Mouse (Mus musculus): ENCODE results near the gene Stx11. TPM values are rescaled to one million over a fixed set of nuclear protein-coding genes. Genes with fewer than 3 reads are reported as not detected.
A peak's percentile ranks its signal among the peaks of the same experiment; 100 is the strongest.

The Stx11 gene
- total and polyA plus RNA-seq, 3 experiments = 1.9 to 2.9 TPM; not detected in 1

DNA sequence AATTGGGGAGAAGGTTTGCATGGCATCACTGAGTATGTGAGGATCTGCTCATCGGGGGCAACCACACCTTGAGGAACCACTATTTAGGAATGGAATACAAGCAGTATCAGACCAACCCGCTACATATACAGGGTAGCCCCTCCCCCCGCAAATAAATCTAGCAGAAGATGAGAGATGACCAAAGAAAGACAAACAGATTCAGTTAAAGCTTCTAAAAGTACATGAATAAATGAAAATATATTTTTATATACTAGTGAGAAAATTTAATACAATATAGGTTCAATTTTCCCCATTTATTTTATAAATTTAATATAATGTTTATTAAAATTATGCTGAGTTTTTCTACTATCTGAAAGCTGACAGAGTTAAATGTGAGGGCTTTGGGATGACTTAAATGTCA, 40.9 kb upstream of the Stx11 start, which contains the start of gene Sf3b5:
Gene Sf3b5 (plus strand): TSS at position 301 of the 400 bp plus-strand sequence.
- TF ChIP-seq SIN3A (IDR thresholded peaks at IDR 0.05; ENCODE audit: low read length) = no peak
- no peak for TF ChIP-seq USF1 (IDR thresholded peaks at IDR 0.05; ENCODE audit: low read depth, low read length)
- TF ChIP-seq RAD21 (IDR thresholded peaks at IDR 0.05; ENCODE audit: low read depth, low read length) = no peak
- TF ChIP-seq CHD1 (IDR thresholded peaks at IDR 0.05; ENCODE audit: low read depth, low read length) = no peak
- Histone ChIP-seq H3K9ac (ENCODE audit: control insufficient read depth, low read depth, low read length, poor library complexity, severe bottlenecking) (no peak within 1 kb of the TSS), H3K9me3 (replicated peaks; ENCODE audit: insufficient read depth, low read length) (no peaks in the 10 kb centered on the region), H3K79me2 (ENCODE audit: control insufficient read depth, insufficient read depth, low read length, poor library complexity) (peaks cover 11% of the 10 kb centered on the region), H3K4me1 (ENCODE audit: control insufficient read depth in 1 of 2, insufficient read depth in 2 of 2, low read length in 2 of 2) (peaks cover 0 to 5% of the 10 kb centered on the region in 2 experiments; a peak in 2 of 4 replicates), H3K36me3 (ENCODE audit: control insufficient read depth in 1 of 2, insufficient read depth in 2 of 2, low read length in 2 of 2) (peaks cover 0 to 6% of the 10 kb centered on the region in 2 experiments; a peak in 2 of 4 replicates), H3K4me3 (ENCODE audit: control insufficient read depth in 1 of 2, insufficient read depth in 1 of 2, low read depth in 2 of 2, low read length in 2 of 2) (peak within 1 kb of the TSS; percentile 33 to 56; a peak in 3 of 4 replicates), H3K27ac (ENCODE audit: control insufficient read depth, low read depth, low read length) (no peak within 1 kb of the TSS), H3K27me3 (ENCODE audit: control insufficient read depth in 1 of 2, insufficient read depth in 2 of 2, low read length in 2 of 2) (no peaks in the 10 kb centered on the region)
- DNase-seq (ENCODE audit: low read depth, low spot score) = no peak

DNA sequence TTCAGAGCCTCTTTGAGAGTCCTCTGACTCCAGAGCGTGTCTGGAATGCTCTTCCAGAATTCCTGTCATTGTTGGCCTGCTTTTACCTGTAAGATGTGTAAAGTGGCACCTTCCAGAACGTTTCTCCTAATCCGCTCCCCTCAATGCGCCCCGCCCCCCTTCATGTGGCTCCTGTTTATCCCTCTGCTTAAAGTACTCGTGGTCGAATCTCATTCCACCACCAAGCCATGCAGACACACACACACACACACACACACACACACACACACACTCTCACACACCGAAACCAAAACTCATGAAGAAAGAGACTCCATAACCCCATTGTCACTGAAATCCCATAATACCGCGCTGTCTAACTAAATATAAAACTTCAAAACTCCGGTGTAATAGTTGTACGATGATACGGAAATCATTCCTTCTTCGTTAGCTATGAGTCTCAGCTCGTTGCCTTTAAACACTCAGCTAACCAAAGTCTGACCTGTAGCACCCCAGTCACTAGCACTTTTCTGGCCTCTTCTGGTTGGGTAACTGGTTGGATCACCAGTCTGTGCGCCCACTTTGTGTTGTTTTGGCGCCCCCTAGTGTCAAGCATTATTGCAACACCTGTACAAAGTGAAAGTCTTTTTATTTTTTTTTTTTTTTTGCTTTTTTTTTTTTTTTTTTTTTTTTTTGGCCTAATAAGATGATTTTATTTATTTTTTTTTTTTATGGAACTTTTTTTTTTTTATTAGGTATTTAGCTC, 32.8 kb upstream of the Stx11 start:
- no peaks in the 10 kb centered on the region for H3K4me1 ChIP-seq (ENCODE audit: control insufficient read depth in 1 of 2, insufficient read depth in 2 of 2, low read length in 2 of 2)
- H3K27me3 ChIP-seq (ENCODE audit: control insufficient read depth in 1 of 2, insufficient read depth in 2 of 2, low read length in 2 of 2) = no peaks in the 10 kb centered on the region
- H3K27ac ChIP-seq (ENCODE audit: control insufficient read depth, low read depth, low read length) = no peak overlapping the region
- DNase-seq (ENCODE audit: low read depth, low spot score) = peak; percentile 84
- peak; percentile 50 for TF ChIP-seq RAD21 (IDR thresholded peaks at IDR 0.05; ENCODE audit: low read depth, low read length)
- peak; percentile 67 for TF ChIP-seq ZC3H11A (IDR thresholded peaks at IDR 0.05; ENCODE audit: low read depth, low read length)
- peak; percentile 53 for TF ChIP-seq SMC3 (IDR thresholded peaks at IDR 0.05; ENCODE audit: low read depth, low read length)
- peak in 2 of 3 experiments; percentile 20 to 47; a peak in 2 of 6 replicates for TF ChIP-seq CTCF (IDR thresholded peaks at IDR 0.05 in 2 of 3, conservative IDR thresholded peaks at IDR 0.05 in 1 of 3; ENCODE audit: control insufficient read depth in 1 of 3, insufficient read depth in 1 of 3, low read depth in 2 of 3, low read length in 3 of 3, poor library complexity in 1 of 3, severe bottlenecking in 1 of 3)
- no peak for TF ChIP-seq ELF1 (IDR thresholded peaks at IDR 0.05; ENCODE audit: low read depth, low read length)
- no peak overlapping the region for H3K4me3 ChIP-seq (ENCODE audit: control insufficient read depth in 1 of 2, insufficient read depth in 1 of 2, low read depth in 2 of 2, low read length in 2 of 2)
- no peak overlapping the region for H3K9ac ChIP-seq (ENCODE audit: control insufficient read depth, low read depth, low read length, poor library complexity, severe bottlenecking)
- H3K79me2 ChIP-seq (ENCODE audit: control insufficient read depth, insufficient read depth, low read length, poor library complexity) = no peaks in the 10 kb centered on the region
- no peaks in the 10 kb centered on the region for H3K36me3 ChIP-seq (ENCODE audit: control insufficient read depth in 1 of 2, insufficient read depth in 2 of 2, low read length in 2 of 2)
- H3K9me3 ChIP-seq (replicated peaks; ENCODE audit: insufficient read depth, low read length) = no peaks in the 10 kb centered on the region

DNA sequence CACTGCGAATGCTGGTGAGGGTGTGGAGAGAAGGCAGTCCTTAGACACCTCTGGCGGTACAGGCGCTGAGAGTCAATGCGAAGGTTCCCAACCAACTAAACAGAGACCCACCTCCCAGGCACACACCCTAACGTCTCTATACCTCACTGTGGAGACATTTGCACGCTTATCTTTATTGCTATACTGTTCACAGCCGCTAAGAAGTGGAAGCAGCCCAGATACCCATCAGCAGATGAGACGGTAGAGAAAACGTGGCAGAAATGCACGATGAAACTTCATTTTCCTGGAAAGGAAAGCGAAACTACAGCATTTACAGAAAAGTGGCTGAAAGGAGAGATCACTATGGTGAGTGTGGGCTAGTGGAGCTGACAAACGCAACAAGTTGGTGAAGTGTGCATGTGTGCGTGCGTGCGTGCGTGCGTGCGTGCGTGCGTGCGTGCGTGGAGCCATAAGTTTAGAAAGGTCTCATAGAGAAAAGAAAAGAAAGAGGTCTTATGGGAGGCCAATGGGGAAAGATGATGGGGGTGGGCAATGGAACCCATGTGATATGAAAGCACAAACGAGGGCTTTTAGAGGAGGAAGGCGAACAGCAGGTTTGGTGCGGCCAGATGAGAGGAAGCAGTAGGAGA, 29.4 kb upstream of the Stx11 start:
- H3K36me3 ChIP-seq (ENCODE audit: control insufficient read depth in 1 of 2, insufficient read depth in 2 of 2, low read length in 2 of 2) = no peaks in the 10 kb centered on the region
- H3K9ac ChIP-seq (ENCODE audit: control insufficient read depth, low read depth, low read length, poor library complexity, severe bottlenecking) = no peak overlapping the region
- H3K4me3 ChIP-seq (ENCODE audit: control insufficient read depth in 1 of 2, insufficient read depth in 1 of 2, low read depth in 2 of 2, low read length in 2 of 2) = no peak overlapping the region
- no peaks in the 10 kb centered on the region for H3K4me1 ChIP-seq (ENCODE audit: control insufficient read depth in 1 of 2, insufficient read depth in 2 of 2, low read length in 2 of 2)
- no peaks in the 10 kb centered on the region for H3K79me2 ChIP-seq (ENCODE audit: control insufficient read depth, insufficient read depth, low read length, poor library complexity)
- no peaks in the 10 kb centered on the region for H3K9me3 ChIP-seq (replicated peaks; ENCODE audit: insufficient read depth, low read length)
- DNase-seq (ENCODE audit: low read depth, low spot score) = no peak
- TF ChIP-seq TAL1 (IDR thresholded peaks at IDR 0.05; ENCODE audit: low read length) = no peak
- no peak for TF ChIP-seq MYC (IDR thresholded peaks at IDR 0.05; ENCODE audit: low read depth, low read length)
- TF ChIP-seq ZNF384 (IDR thresholded peaks at IDR 0.05; ENCODE audit: low read depth, low read length) = no peak
- no peak for TF ChIP-seq RCOR1 (IDR thresholded peaks at IDR 0.05; ENCODE audit: low read depth, low read length)
- TF ChIP-seq MAZ (IDR thresholded peaks at IDR 0.05; ENCODE audit: low read depth, low read length) = no peak
- TF ChIP-seq SMC3 (IDR thresholded peaks at IDR 0.05; ENCODE audit: low read depth, low read length) = no peak
- no peak for TF ChIP-seq GATA1 (IDR thresholded peaks at IDR 0.05; ENCODE audit: low read depth, low read length)
- TF ChIP-seq TCF12 (IDR thresholded peaks at IDR 0.05; ENCODE audit: low read depth, low read length) = no peak
- no peak for TF ChIP-seq CHD1 (IDR thresholded peaks at IDR 0.05; ENCODE audit: low read depth, low read length)
- TF ChIP-seq MYB (IDR thresholded peaks at IDR 0.05; ENCODE audit: low read depth, low read length) = no peak
- TF ChIP-seq NELFE (IDR thresholded peaks at IDR 0.05; ENCODE audit: low read depth, low read length) = no peak
- TF ChIP-seq ZKSCAN1 (IDR thresholded peaks at IDR 0.05; ENCODE audit: low read depth, low read length) = no peak
- no peak for TF ChIP-seq BHLHE40 (IDR thresholded peaks at IDR 0.05; ENCODE audit: borderline replicate concordance, low read depth, low read length)
- TF ChIP-seq MAFK (IDR thresholded peaks at IDR 0.05; ENCODE audit: borderline replicate concordance, low read depth, low read length) = no peak
- TF ChIP-seq USF1 (IDR thresholded peaks at IDR 0.05; ENCODE audit: low read depth, low read length) = no peak
- no peak for TF ChIP-seq POLR2AphosphoS2 (IDR thresholded peaks at IDR 0.05; ENCODE audit: low read length)
- no peak overlapping the region for H3K27ac ChIP-seq (ENCODE audit: control insufficient read depth, low read depth, low read length)
- no peaks in the 10 kb centered on the region for H3K27me3 ChIP-seq (ENCODE audit: control insufficient read depth in 1 of 2, insufficient read depth in 2 of 2, low read length in 2 of 2)

Data from MEL (cell line).